Mouse (Mus musculus): Measurements from ENCODE around the gene St6galnac4.

Gene St6galnac4

DNA sequence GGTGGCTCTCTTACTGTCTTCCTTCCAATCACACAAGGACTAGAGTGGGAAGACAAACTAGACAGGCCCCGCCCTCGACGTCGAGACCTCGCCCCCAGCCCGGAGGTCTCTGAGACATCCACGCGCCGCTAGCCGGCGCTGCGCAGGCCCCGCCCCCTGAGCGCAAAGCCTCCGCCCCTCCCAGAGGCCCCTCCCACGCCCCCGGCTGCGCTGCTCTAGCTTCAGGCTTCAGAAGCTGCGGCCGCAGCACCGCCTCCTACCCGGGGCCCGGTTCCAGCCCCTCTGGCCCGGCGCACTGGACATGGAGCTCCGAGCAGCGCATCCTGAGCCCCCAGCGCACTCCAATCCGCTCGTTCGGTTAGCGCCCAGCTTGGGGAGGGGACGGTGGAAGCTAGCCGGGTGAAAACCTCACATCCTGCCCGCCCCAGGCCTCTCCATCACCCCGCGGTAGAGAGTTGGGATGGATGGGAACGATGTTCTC, at the start of gene St6galnac4:
Gene St6galnac4 (plus strand): TSS at position 225 of the 481 bp plus-strand sequence.
- DNase-seq (ENCODE audit: low read depth), result peak; percentile 97

DNA sequence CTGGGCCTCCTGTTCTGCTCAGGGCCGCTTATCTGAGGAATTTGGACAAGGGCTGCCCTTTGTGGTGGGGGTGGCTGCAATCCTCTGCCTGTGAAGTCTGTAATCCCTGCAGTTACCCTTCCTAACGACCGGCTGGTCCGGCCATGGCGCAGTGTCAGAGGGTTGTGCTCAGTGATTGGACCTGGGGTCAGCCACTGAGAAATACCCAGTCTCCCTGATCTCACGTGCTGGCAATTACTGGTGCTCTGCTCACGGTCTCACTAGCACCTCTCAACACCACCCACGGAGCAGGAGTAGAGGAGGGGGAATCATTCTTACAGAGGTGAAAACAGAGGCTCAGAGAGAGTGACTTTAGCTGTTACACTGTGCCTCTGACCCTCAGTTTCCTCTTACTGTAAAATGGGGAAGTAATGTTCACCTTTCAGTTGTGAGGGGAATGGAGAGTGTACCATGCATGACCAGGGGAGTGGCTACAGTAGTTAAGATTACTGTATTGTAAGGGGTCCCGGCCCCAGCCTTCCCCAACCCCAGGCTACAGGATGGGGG, 49.5 kb upstream of the St6galnac4 start:
- DNase-seq (ENCODE audit: low read depth), result peak; percentile 48

DNA sequence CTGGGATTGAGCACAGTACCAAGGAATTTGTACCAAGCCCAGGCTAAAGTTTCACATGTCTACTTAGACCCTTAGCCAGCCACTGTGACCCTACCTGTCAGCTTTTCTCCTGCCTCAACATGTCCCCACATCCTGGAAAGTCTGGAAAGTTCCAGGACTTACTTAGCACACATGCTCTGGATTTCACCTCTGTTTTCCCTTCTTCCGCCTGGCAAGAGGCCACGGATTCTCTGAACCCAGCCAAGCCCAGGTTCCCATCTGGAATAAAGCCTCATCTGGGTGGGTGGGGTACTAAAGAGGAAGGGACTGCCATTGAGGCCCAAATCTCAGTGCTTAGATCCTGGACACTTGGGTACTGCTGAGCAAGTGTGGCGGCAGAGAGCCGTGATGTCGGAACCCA, 49.0 kb upstream of the St6galnac4 start:
- no peak for DNase-seq (ENCODE audit: low read depth)

DNA sequence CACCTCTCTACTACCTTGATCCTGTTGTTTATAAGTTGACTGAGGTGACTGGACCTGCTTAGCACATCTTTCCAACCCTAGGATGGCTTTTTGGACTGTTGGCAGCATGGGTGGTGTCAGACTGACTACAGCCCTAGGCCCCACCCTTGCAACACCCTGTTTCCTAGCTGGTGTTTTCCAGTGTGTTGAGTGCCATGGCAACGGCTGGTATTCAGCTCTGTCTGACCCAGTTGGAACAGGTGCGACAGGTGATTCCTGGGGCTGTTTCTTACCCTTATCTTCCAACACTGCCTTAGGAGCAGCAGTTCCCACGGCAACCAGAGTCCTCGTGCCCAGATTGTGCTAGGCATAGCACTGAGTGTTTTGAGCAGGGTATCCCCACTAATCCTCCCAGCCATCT, 48.4 kb upstream of the St6galnac4 start:
- peak; percentile 67 for DNase-seq (ENCODE audit: low read depth)

DNA sequence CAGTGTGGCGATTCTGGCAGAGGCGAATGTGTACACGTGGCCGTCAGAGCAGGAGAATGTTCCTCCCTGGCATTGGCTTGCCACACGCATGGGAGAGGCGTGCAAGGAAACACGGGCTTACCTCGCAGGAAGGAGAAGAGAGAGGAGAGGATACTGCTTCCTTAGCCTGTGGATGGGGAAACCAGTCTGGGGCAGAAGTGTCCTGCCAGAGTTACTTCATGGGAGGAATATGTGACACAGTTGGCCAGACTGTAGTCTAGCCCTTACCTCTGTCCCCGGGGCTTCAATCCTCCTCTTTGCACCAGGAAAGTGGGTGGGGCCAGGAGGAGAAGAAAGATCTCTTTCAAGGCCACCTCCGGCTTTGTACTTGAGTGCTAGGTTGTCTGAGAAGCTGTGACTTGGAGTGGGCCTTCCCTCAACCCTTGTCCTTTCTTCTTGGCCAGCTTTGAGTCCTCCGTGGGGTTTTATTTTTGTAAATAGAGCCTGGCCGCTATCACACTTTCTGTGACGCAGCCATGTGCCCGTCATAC, 47.4 kb upstream of the St6galnac4 start:
- DNase-seq (ENCODE audit: low read depth), result peak; percentile 62

DNA sequence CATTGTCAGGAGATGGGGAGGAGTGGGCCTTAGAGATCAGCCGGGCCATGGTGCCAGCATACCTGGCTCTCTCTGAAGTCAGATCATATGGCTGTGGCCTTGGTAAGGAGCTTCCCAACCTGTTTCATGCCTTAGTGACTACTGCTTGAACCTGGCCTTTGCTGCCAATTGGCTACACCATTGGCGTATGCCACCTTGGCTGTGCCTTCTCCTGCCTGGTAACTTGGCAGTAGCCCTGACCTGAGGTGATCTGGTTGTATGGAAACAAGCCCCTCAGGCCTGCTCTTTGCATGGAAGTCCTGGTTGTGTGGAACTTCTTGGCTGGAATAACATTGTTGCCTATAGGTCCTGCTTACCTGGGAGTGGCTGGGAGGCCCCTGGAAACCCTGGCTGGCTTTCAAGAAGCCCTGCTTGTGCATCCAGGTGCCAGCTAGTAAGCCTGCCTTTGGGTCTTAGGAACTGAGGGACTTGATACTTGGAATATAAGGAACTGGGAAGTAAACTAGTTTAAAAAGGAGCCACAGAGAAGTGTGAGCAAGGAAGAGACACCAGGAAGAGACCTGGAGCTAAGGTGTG, 45.5 kb upstream of the St6galnac4 start:
- DNase-seq (ENCODE audit: low read depth), result peak; percentile 51

DNA sequence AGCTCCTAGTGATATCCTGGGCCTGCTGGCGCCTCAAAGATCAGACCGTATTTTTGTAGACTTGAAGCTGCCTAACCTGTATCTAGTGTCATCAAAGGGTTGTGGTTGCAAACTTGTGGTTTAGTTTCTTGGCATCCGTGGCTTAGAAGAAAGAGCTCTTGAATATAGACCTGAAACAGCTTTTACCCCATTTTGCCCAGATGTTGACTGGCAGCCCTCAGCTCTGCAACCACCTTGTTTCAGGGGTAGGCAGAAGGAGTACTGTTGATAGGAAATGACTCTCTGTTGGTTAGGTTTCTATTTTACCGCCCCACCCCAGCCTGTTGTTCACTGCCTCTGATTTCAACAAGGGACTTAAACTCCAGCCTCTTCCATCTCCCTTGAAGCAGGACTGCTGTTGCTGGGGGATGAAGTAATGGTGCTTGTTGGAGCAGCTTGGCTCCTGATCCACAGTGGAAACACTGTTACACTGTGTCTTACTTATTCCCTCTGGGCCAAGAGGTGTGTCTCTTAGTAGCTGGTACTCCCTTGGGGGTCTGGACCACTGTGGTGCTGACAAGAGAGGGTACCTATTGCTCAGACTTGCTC, 44.8 kb upstream of the St6galnac4 start:
- DNase-seq (ENCODE audit: low read depth), result peak; percentile 93

DNA sequence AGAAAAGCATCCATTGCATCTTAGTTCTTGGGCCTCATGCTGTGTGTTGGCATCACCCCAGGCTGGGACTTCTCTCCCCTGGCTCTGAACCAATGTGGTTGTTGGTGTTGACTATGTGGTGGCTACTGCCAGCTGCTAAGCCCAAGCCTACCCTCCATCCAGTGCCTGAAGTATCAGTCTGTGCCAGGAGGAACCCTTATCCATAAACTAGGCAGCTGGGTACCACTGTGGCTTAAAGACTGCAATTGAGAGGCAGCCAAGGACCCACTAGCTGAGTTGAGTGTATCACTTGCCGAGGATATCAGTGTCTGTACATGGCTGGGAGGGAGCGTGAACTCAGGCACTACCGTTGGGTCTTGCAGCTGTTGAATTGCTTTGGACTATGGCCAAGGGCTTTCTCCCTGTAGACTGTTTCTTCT, 43.9 kb upstream of the St6galnac4 start:
- DNase-seq (ENCODE audit: low read depth), result no peak

DNA sequence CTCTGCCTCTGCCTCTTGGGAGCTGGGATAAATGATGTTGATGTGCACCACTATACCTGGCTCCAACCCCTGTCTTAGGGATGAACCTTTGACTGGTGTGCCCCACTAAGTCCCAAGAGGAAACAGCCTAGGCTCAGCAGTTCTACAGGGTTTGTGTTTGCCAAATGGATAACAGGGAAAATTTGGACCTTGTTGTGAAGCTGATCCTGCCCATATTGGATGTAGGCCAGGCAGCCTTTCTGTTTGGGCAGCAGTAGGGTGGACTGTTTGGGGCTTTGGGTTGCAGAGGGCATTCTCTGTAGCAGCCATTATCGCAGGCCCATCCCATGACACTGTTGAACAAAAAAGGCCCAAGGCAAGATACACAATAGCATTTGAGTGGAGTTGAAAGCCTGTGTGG, 39.9 kb upstream of the St6galnac4 start:
- no peak for DNase-seq (ENCODE audit: low read depth)

DNA sequence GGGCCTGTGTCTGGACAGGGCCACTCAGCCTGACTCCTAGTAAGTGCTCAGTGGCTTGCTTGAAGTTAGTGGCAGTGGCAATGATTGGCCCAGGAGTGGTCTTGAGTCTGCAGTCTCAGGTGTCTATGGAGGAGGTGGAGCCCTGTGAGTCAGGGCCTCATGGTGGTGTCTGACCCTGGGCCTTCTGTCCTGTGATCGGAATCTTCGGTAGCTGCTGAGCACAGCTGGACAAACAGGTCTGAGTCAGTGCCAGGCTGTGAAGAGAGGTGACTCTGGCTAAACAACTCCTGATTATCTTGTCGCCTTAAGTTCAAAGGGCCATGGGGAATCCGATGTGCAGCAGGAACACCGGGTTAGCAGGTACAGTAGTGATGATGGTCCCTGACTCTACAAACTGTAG, 39.5 kb upstream of the St6galnac4 start:
- no peak for DNase-seq (ENCODE audit: low read depth)

DNA sequence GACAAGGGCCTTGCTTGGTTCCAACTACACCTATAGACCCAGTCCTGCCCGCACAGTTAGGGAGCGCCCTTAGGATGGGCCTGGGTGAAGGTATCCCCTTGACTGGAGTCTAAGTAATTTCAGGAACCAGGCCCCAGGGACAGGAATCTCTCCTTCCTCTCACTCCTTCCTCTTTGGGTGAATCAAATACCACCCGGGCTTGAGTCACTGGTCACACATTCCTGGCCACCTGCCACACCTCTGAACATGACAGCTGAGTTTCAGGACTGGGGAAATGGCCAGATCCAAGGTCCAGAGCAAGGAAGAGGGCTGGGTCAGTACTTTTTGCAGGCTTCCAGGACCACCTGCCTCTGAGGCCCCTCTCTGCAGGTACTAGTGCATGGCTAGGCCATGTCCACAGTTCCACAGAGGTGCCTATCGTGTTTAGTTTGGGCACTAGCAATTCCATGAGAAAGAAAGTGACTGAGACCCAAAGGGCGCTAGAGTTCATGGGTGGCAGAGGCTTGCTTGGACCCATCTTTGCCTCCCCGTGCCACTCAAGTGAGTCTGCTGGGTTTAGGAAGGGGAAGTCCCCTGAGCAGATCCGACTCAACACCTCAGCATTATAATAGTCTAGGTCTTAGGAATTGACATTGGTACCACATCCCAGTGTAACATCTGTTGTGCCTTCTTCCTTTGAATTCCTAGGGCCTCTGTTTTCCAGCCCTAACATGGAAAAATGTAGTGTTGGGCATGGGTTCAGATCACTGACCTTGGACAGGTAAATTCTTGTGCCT, 38.7 kb upstream of the St6galnac4 start:
- DNase-seq (ENCODE audit: low read depth), result no peak

DNA sequence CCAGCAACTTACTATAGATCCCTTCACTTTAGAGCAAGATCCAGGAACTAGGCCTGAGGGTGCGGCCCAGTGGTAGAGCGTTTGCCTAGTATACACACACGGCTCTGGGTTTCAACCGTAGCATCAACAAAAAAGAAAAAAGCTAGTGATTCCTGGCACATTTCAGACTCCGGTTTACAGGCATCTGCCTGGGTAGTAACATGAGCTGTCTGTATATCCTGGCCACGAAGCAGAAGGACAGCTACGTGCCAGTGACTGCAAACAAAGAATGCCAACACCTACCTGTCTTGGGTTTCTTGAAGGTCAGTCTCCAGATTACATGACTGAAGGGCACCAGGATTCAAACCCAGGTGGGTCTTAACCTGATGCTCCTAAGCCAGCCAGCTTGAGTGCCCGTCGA, 37.7 kb upstream of the St6galnac4 start:
- DNase-seq (ENCODE audit: low read depth), result no peak

DNA sequence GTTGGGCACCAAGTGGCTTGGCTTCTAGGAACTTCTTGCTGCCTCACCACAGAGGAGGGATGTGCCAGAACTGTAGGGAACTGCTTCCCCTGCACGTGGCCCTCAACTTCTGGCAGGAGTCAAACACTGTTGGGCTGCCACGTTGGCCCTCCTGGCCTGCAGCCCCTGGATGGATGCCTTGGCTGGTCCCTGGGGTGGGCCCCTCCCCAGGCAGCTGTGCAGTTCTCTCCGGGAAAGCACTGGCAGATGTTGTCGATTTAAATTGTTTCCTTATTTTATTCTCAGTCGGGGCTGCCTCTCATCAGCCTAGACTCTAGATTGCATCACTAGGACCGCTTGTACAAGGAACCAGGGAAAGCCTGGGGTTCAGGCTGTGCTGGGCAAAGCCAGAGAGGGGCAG, 37.1 kb upstream of the St6galnac4 start:
- no peak for DNase-seq (ENCODE audit: low read depth)

DNA sequence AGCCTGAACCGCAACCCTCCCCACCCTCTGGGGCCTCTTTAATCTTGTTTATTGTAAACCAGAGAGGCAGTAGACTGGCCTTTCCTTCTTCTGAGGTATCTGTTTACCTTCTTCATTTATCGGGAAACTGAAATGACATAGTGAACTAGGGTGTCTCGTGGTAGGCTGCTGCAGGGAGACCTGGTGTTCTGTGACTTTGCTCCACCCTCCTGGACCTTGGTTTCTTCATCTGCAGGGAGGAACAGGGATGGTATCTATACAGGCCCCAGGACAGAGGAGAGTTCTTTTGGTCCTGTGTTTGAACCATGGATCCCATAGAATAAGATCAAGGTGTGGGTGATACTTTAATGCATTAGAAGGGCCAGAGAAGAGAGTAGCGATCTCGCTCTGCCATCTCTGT, 35.7 kb upstream of the St6galnac4 start:
- no peak for DNase-seq (ENCODE audit: low read depth)

DNA sequence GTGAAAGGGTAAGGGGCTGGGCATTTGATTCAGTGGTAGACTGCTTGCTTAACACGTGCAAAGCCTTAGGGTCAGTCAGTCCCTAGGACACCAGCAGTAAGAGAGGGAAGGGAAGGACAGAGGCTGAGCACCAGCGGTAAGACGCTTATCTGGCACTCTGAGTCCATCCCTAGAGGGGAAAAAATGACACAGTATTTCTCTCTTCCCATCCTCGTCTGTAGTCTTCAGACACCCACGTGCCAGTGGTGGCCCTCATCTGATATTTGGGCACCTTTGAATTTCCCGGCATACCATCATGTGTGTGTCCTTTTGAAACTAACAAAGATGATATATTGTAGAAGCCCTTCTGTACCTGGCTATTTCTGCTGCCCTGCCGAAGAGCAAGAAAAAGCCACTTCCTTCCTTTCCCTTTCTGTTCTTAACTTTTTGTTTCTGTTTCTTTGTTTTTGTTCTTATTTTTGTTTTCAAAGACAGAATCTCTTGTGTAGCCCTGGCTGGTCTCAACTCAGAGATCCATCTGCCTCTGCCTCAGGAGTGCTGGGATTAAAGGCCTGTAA, 33.2 kb upstream of the St6galnac4 start:
- DNase-seq (ENCODE audit: low read depth), result peak; percentile 76

DNA sequence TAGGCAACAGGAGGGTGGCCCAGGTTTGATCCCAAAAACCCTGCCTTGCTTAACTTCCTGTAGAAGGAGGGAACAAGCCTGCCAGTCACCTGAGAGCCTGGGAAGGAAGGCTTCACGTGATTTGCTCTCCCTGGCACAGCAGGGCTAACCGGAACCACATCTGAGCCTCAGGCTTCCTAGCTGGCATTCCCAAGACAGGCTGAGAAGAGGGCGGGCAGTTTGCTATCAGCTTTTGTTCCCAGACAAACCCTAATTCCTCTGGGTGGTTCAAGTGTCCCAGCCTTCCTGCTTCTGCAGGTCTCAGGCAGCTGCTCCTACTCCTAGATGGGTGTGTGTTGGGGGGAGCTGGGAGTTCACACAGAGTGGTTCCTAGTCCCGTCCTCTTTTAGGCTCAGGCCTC, 31.4 kb upstream of the St6galnac4 start:
- no peak for DNase-seq (ENCODE audit: low read depth)

DNA sequence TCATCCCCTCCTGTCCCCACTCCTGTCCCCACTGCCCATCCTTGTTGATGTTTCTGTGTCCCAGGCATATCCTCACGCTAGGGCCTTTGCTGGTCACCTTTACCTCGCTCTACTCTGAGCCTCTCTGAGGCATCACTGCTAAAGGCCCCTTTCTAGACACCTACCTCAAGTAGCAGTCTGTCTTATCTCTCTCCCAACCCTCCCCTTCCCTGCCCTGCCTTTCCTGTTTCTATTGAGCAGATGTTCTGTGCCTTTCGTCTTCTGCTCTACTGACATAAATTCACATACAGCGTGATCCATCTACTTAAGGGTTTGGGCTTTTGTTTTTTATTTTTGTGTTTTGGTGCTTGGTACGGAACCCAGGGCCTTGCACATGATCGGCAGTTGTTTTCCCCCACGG, 30.9 kb upstream of the St6galnac4 start:
- DNase-seq (ENCODE audit: low read depth), result no peak

DNA sequence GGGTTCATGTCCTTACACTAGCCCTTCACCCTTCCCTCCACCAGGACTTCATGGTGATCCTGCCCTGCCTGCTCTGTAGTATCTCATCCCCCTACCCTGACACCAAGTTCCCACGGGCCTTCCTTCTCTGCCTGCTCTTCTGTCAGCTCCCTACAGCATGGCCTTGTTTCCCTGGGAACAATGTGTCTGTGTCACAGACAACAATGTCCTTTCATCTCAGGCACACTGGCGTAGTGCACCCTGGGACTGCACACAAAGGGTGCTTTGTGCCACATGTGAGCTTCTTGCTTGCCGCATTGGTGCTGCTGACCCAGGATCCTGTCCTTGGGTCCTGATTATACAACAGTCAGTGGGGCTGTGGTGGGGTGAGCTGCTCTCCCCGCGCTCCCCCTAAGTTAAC, 27.3 kb upstream of the St6galnac4 start:
- no peak for DNase-seq (ENCODE audit: low read depth)

DNA sequence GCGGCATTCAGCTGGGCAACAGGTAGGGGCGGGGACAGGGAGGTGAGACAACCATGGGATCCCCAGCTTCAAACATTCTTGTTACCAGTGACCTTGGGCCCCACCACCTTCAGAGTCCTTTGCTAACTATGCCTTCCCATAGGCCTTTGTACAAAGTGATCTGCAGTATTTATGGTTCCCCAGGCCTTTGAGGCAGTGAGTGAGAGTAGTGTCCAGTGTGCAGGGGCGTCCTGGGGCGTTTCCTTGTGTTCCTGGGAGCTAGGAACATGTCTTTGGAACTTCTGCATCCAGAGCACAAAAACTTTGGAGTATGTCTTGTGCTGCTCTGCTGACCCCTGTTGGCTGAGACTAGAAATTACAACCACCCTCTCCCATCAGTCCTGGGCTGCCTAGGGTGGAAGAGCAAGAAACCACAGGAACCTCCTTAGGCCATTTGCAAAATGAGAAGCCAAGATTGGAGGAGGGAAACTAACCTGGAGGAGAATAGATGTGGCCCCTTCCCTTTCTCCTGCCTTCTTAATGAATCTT, 20.3 kb upstream of the St6galnac4 start:
- peak; percentile 88 for DNase-seq (ENCODE audit: low read depth)

DNA sequence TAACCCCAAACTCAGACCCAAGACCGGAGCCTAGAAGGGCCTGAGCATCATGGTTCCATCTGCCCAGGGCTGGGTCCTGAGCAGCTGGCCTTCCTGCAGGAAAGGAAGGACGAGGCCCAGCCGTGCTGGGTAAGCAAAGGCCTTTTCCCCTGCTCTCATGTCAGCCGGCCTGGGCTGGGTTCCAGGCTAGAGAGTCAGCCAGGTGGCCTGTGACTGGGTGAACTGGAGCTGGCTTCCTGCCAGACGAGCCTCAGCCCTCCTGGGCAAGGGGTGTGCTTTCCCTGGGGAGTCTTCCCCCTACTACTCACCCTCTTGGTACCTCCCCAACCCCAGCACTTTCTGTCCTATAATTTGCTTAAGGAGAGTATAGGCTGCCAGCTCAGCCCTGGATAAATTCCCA, 18.7 kb upstream of the St6galnac4 start:
- no peak for DNase-seq (ENCODE audit: low read depth)

DNA sequence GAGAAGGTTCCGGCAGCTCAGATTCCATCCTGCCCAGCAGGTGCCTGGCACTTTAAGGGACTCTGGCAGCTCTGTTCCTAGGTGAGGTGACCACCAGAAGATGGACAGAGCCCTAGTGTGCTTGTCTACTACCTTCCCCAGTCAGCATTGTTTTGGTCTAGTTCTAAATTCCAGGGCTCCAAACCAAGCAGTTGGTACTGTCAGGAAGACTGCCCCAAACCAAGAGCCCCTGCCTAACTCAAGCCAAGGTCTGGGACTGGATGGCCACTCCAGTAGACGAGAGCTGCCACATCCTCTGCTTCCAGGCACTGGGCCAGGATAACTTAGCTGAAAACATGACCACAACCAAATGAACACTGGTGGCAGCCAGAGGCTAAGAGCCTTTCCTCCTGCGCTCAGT, 18.0 kb upstream of the St6galnac4 start:
- no peak for DNase-seq (ENCODE audit: low read depth)

Data from naive thymus-derived CD4-positive, alpha-beta T cell, adult 2 months (primary cell).